ENCODE assay signal across 9 mouse cellular contexts in the genomic region with DNA sequence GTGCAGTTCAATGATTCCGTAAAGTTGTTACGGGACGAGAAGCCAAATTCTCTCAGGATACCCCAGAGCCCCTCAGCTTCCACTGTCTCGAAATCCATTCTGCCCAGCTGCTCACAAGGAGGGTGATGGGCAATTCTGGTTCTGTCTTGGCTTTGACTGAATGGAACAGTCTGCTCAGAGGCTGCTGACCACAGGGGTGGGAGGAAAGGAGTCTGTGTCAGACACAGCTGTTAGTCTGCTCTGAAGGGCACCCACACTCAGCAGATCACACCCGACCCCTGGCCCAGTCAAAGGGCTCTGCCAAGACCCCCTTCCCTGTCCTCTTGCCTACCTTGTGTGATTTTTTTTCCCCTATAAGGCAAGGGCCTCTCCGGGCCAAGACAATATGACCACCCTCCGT. TPM values are rescaled to one million over a fixed set of nuclear protein-coding genes. Genes with fewer than 3 reads are reported as not detected.
A peak's percentile ranks its signal among the peaks of the same experiment; 100 is the strongest.
DNase-seq lines count a peak whose midpoint lies in the region; ATAC-seq and TF ChIP-seq lines count a peak whose summit lies in the region.
"Had no signal": no experiment of that assay in that cellular context is flagged by ENCODE, and none has a peak within 500 bp of the region (broad histone marks: within the 10 kb centered on the region; RNA-seq: fewer than 3 reads in every experiment).

No protein-coding gene starts in this region.

- H3K27ac ChIP-seq in hindbrain, embryonic 13.5 days: no peak overlapping the region
- no peak overlapping the region for H3K27ac ChIP-seq in hindbrain, embryonic 11.5 days (ENCODE audit: low read depth, low read length)
- H3K27ac ChIP-seq in lung, postnatal 0 days (ENCODE audit: low read length): no peak overlapping the region
- H3K27ac ChIP-seq in embryonic facial prominence, embryonic 11.5 days (replicated peaks; ENCODE audit: low read depth, low read length): no peak overlapping the region
- H3K27ac ChIP-seq: embryonic facial prominence, embryonic 12.5 days; midbrain, embryonic 12.5 days had no signal

- H3K79me2 ChIP-seq in C2C12 (ENCODE audit: control insufficient read depth, insufficient read depth): no peaks in the 10 kb centered on the region

- peaks cover 21% of the 10 kb centered on the region for H3K4me1 ChIP-seq in hindbrain, embryonic 13.5 days (replicated peaks)
- H3K4me1 ChIP-seq in hindbrain, embryonic 11.5 days (replicated peaks; ENCODE audit: control insufficient read depth, insufficient read depth, low read length): no peaks in the 10 kb centered on the region
- no peaks in the 10 kb centered on the region; the same call in 1 of the 2 replicates for H3K4me1 ChIP-seq in lung, postnatal 0 days (ENCODE audit: insufficient read depth, low read depth, low read length)
- H3K4me1 ChIP-seq in lung, adult 2 months (ENCODE audit: control insufficient read depth, insufficient read depth, low read length): no peaks in the 10 kb centered on the region
- H3K4me1 ChIP-seq in embryonic facial prominence, embryonic 11.5 days (ENCODE audit: control insufficient read depth, insufficient read depth, low read length): no peaks in the 10 kb centered on the region; the same call in 1 of the 2 replicates
- H3K4me1 ChIP-seq: embryonic facial prominence, embryonic 12.5 days; midbrain, embryonic 12.5 days had no signal

- H3K4me2 ChIP-seq in hindbrain, embryonic 13.5 days: no peak overlapping the region
- no peak overlapping the region for H3K4me2 ChIP-seq in hindbrain, embryonic 11.5 days (replicated peaks; ENCODE audit: low read depth, low read length)
- no peak overlapping the region for H3K4me2 ChIP-seq in lung, postnatal 0 days (replicated peaks; ENCODE audit: low read depth, low read length)
- no peak overlapping the region for H3K4me2 ChIP-seq in embryonic facial prominence, embryonic 11.5 days (ENCODE audit: low read depth, low read length)
- H3K4me2 ChIP-seq: embryonic facial prominence, embryonic 12.5 days; midbrain, embryonic 12.5 days had no signal

- no peak overlapping the region for H3K4me3 ChIP-seq in hindbrain, embryonic 13.5 days
- no peak overlapping the region for H3K4me3 ChIP-seq in hindbrain, embryonic 11.5 days (ENCODE audit: low read depth, low read length)
- no peak overlapping the region for H3K4me3 ChIP-seq in lung, postnatal 0 days (ENCODE audit: low read depth, low read length)
- H3K4me3 ChIP-seq in lung, adult 2 months (replicated peaks; ENCODE audit: extremely low read depth, low read depth, low read length): no peak overlapping the region
- H3K4me3 ChIP-seq in C2C12 (ENCODE audit: insufficient read depth, poor library complexity, severe bottlenecking): no peak overlapping the region
- H3K4me3 ChIP-seq in embryonic facial prominence, embryonic 11.5 days (ENCODE audit: low read depth, low read length): no peak overlapping the region
- H3K4me3 ChIP-seq: embryonic facial prominence, embryonic 12.5 days; midbrain, embryonic 12.5 days had no signal

- TF ChIP-seq CTCF in lung, postnatal 0 days (IDR thresholded peaks at IDR 0.05): no peak
- TF ChIP-seq CTCF in lung, adult 2 months (IDR thresholded peaks at IDR 0.05; ENCODE audit: insufficient read depth, low read length): no peak
- TF ChIP-seq CTCF in C2C12 (IDR thresholded peaks at IDR 0.05; ENCODE audit: control insufficient read depth, insufficient read depth, insufficient read length): no peak

- no peaks in the 10 kb centered on the region for H3K79me3 ChIP-seq in C2C12 (ENCODE audit: low read depth)

- ATAC-seq in hindbrain, embryonic 13.5 days (ENCODE audit: low FRiP score): peak; percentile 16; the same call in 1 of the 2 replicates
- no peak for ATAC-seq in hindbrain, embryonic 11.5 days (ENCODE audit: low FRiP score)
- peak; percentile 60 for ATAC-seq in lung, postnatal 0 days
- ATAC-seq in embryonic facial prominence, embryonic 11.5 days (replicated peaks; ENCODE audit: insufficient number of reproducible peaks, low FRiP score, low TSS enrichment, low read depth): peak; percentile 46; the same call in 1 of the 2 replicates

- TF ChIP-seq POLR2A in lung, adult 2 months (IDR thresholded peaks at IDR 0.05; ENCODE audit: borderline replicate concordance, extremely low read depth, low read depth, low read length): no peak

- no peak overlapping the region for H3ac ChIP-seq in C2C12 (ENCODE audit: control insufficient read depth, insufficient read length, low read depth)

- DNase-seq in hindbrain, embryonic 11.5 days (ENCODE audit: low spot score): no peak
- peak; percentile 36 for DNase-seq in lung, postnatal 0 days (ENCODE audit: low spot score)
- DNase-seq in lung, adult 2 months: no peak
- no peak for DNase-seq in embryonic facial prominence, embryonic 11.5 days (ENCODE audit: low spot score)
- no peak for DNase-seq in layer of hippocampus, adult 9-10 months (ENCODE audit: low spot score)

- no peak for TF ChIP-seq EP300 in lung, postnatal 0 days (IDR thresholded peaks at IDR 0.05)

- H3K9ac ChIP-seq in hindbrain, embryonic 13.5 days: no peak overlapping the region
- no peak overlapping the region for H3K9ac ChIP-seq in hindbrain, embryonic 11.5 days (ENCODE audit: low read depth, low read length)
- H3K9ac ChIP-seq in lung, postnatal 0 days (replicated peaks; ENCODE audit: low read depth): no peak overlapping the region
- no peak overlapping the region for H3K9ac ChIP-seq in embryonic facial prominence, embryonic 11.5 days (replicated peaks; ENCODE audit: low read length)
- H3K9ac ChIP-seq: embryonic facial prominence, embryonic 12.5 days; midbrain, embryonic 12.5 days had no signal

- H3K9me3 ChIP-seq in hindbrain, embryonic 13.5 days: no peaks in the 10 kb centered on the region
- no peaks in the 10 kb centered on the region for H3K9me3 ChIP-seq in hindbrain, embryonic 11.5 days (ENCODE audit: control insufficient read depth, low read length)
- H3K9me3 ChIP-seq in lung, postnatal 0 days (ENCODE audit: low read length): no peaks in the 10 kb centered on the region
- no peaks in the 10 kb centered on the region for H3K9me3 ChIP-seq in embryonic facial prominence, embryonic 11.5 days (replicated peaks; ENCODE audit: control insufficient read depth, low read length)
- H3K9me3 ChIP-seq: embryonic facial prominence, embryonic 12.5 days; midbrain, embryonic 12.5 days had no signal

- H3K36me3 ChIP-seq in hindbrain, embryonic 13.5 days: no peaks in the 10 kb centered on the region; the same call in 1 of the 2 replicates
- no peaks in the 10 kb centered on the region for H3K36me3 ChIP-seq in hindbrain, embryonic 11.5 days (ENCODE audit: control insufficient read depth, insufficient read depth, low read length)
- H3K36me3 ChIP-seq in lung, postnatal 0 days (ENCODE audit: insufficient read depth, low read length): no peaks in the 10 kb centered on the region
- no peaks in the 10 kb centered on the region for H3K36me3 ChIP-seq in C2C12 (ENCODE audit: control insufficient read depth, insufficient read depth)
- no peaks in the 10 kb centered on the region for H3K36me3 ChIP-seq in embryonic facial prominence, embryonic 11.5 days (replicated peaks; ENCODE audit: control insufficient read depth, insufficient read depth, low read depth, low read length)
- H3K36me3 ChIP-seq: embryonic facial prominence, embryonic 12.5 days; midbrain, embryonic 12.5 days had no signal

- H3K27me3 ChIP-seq in hindbrain, embryonic 13.5 days: no peaks in the 10 kb centered on the region
- H3K27me3 ChIP-seq in hindbrain, embryonic 11.5 days (ENCODE audit: control insufficient read depth, insufficient read depth, low read length): no peaks in the 10 kb centered on the region
- H3K27me3 ChIP-seq in lung, postnatal 0 days (replicated peaks; ENCODE audit: insufficient read depth, low read length): no peaks in the 10 kb centered on the region
- peaks cover 3% of the 10 kb centered on the region for H3K27me3 ChIP-seq in C2C12 (ENCODE audit: control insufficient read depth, insufficient read depth, insufficient read length)
- H3K27me3 ChIP-seq in embryonic facial prominence, embryonic 11.5 days (ENCODE audit: control insufficient read depth, insufficient read depth, low read length): no peaks in the 10 kb centered on the region
- H3K27me3 ChIP-seq: embryonic facial prominence, embryonic 12.5 days; midbrain, embryonic 12.5 days had no signal

- 90% methylated on average over 7 of the region's 7 CpGs for WGBS in hindbrain, embryonic 13.5 days
- WGBS in hindbrain, embryonic 11.5 days: 93% methylated on average over 7 of the region's 7 CpGs
- 75% methylated on average over 7 of the region's 7 CpGs for WGBS in lung, postnatal 0 days
- WGBS in lung, adult 2 months: 87% methylated on average over 7 of the region's 7 CpGs
- WGBS in embryonic facial prominence, embryonic 11.5 days: 90% methylated on average over 7 of the region's 7 CpGs

TF ChIP-seq in C2C12, 6 proteins besides CTCF, POLR2A, EP300 and RAD21:
- TF ChIP-seq MYOD1 (IDR thresholded peaks at IDR 0.05; ENCODE audit: control insufficient read depth, insufficient read length, low read depth): peak; percentile 32
- TF ChIP-seq MYOG (IDR thresholded peaks at IDR 0.05; ENCODE audit: control insufficient read depth, extremely low read depth, insufficient read length): no peak
TF ChIP-seq in C2C12: peak in this region for 1.

RNA-seq across cellular contexts. Expression of gene D430019H16Rik, which starts 44.8 kb away (rescaled TPM):
- polyA plus RNA-seq in hindbrain, embryonic 13.5 days (2015; fragmentation: Nextera tagmentation; extraction: Ambion mirVana): 12.3 TPM in 2 replicates
- 9.1 and 13.4 TPM in 2 replicates for polyA plus RNA-seq in hindbrain, embryonic 11.5 days (2014; fragmentation: Nextera tagmentation; extraction: Ambion mirVana)
- 0.54 and 0.67 TPM in 2 replicates for polyA plus RNA-seq in lung, postnatal 0 days (2015; fragmentation: Nextera tagmentation; extraction: Ambion mirVana)
- polyA plus RNA-seq in lung, adult 2 months (2012; rRNA removed): 6.3 and 8.2 TPM in 2 replicates
- not detected for polyA plus RNA-seq in C2C12 (2012; fragmentation: generic; extraction: Trizol)
- 6.0 and 6.1 TPM in 2 replicates for polyA plus RNA-seq in embryonic facial prominence, embryonic 11.5 days (2014; fragmentation: Nextera tagmentation; extraction: Ambion mirVana)
